Mouse (Mus musculus) liver, embryonic 14.5 days (tissue): Measurements from ENCODE around the gene Gm20671.

ENCODE experiments used
- CTCF ChIP-seq: IDR thresholded peaks from 2 replicates; pipeline ENCODE4 v1.5.1; 2016; ENCODE audit warnings: antibody characterized with exemption, low read depth, control low read depth
- EP300 ChIP-seq: IDR thresholded peaks from 2 replicates; pipeline ENCODE4 v1.6.1; 2016; ENCODE audit warnings: antibody characterized with exemption, low read depth

GRCm38 (mm10) chr5:32761566-32762140 is 65.3 kb downstream of the Gm20671 start:
- TF ChIP-seq CTCF (no peak), EP300 (no peak)
